Mouse (Mus musculus): ENCODE measurements at regions not wholly inside any gene's neighbourhood (a gene's known extent, or its start where the extent isn't known, plus 50 kb on each side); places are given as distances from the start of the nearest gene placed in this dataset.

DNA sequence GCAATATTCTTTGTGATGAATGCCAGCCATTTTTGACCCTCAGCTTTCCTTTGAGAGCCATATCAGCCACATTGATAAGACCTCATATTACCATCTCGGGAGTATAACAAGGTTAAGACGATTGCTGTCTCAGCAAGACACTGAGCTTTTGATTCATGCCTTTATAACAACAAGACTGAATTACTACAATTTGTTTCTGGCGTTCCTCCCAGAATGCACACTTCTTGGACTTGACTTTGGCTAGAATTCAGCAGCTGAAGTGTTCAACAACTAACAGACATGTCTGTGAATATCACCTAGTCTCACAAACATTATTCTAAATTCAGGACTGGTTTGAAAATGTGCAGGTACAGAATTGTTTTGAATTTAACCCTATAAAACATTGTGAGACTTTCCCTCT lies 324.5 kb downstream of the Dnajb9 start:
- Histone ChIP-seq H3K4me3 (ENCODE audit: low read depth, low read length) (no peak overlapping the region), H3K36me3 (ENCODE audit: control insufficient read depth, insufficient read depth, low read length) (no peaks in the 10 kb centered on the region), H3K27ac (ENCODE audit: low read depth, low read length) (no peak overlapping the region), H3K4me2 (ENCODE audit: low read length) (no peak overlapping the region), H3K9me3 (replicated peaks; ENCODE audit: control insufficient read depth, low read length) (no peaks in the 10 kb centered on the region), H3K27me3 (replicated peaks; ENCODE audit: control insufficient read depth, insufficient read depth, low read length) (no peaks in the 10 kb centered on the region), H3K4me1 (ENCODE audit: control insufficient read depth, insufficient read depth, low read length) (no peaks in the 10 kb centered on the region), H3K9ac (ENCODE audit: low read length) (no peak overlapping the region)
- ATAC-seq = no peak
- WGBS = 55% methylated on average over 3 of the region's 3 CpGs
- DNase-seq (ENCODE audit: low spot score) = peak; percentile 47

DNA sequence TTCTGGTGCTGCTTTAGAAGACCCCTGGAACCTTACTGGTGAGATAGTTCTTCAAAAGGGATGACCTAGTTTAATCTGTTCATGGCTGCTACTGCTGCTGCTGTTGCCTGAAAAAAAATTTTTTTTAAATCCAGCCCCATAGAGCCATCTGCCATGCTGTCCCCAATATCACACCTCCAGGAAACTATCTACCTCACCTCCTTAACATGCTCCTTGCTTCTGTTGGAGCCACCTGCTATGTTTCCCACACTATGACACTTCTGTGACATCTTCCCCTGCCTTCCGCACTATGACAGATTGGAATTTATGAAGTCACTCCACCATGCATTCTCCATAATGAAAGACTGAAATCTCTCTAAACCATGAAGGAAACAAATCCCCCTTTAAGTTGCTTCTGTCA lies 349.6 kb downstream of the Dnajb9 start:
- DNase-seq (ENCODE audit: low spot score) (no peak), ATAC-seq (no peak)
- Histone ChIP-seq H3K27me3 (replicated peaks; ENCODE audit: control insufficient read depth, insufficient read depth, low read length) (no peaks in the 10 kb centered on the region), H3K4me3 (ENCODE audit: low read depth, low read length) (no peak overlapping the region), H3K9ac (ENCODE audit: low read length) (no peak overlapping the region), H3K4me1 (ENCODE audit: control insufficient read depth, insufficient read depth, low read length) (no peaks in the 10 kb centered on the region), H3K36me3 (ENCODE audit: control insufficient read depth, insufficient read depth, low read length) (no peaks in the 10 kb centered on the region), H3K9me3 (replicated peaks; ENCODE audit: control insufficient read depth, low read length) (no peaks in the 10 kb centered on the region), H3K27ac (ENCODE audit: low read depth, low read length) (no peak overlapping the region), H3K4me2 (ENCODE audit: low read length) (no peak overlapping the region)
- WGBS = 83% methylated on average over 1 of the region's 1 CpGs

- DNase-seq (ENCODE audit: low spot score) (no peak), ATAC-seq (no peak)
- no peak overlapping the region for H3K9ac ChIP-seq (ENCODE audit: low read length)
- H3K4me2 ChIP-seq (ENCODE audit: low read length) = no peak overlapping the region
- H3K36me3 ChIP-seq (ENCODE audit: control insufficient read depth, insufficient read depth, low read length) = no peaks in the 10 kb centered on the region
- WGBS = 85% methylated on average over 4 of the region's 4 CpGs
- no peaks in the 10 kb centered on the region for H3K9me3 ChIP-seq (replicated peaks; ENCODE audit: control insufficient read depth, low read length)
- no peak overlapping the region for H3K27ac ChIP-seq (ENCODE audit: low read depth, low read length)
- no peaks in the 10 kb centered on the region for H3K27me3 ChIP-seq (replicated peaks; ENCODE audit: control insufficient read depth, insufficient read depth, low read length)
- H3K4me1 ChIP-seq (ENCODE audit: control insufficient read depth, insufficient read depth, low read length) = no peaks in the 10 kb centered on the region
- no peak overlapping the region for H3K4me3 ChIP-seq (ENCODE audit: low read depth, low read length)
These were observed 353.8 kb downstream of the Dnajb9 start for GRCm38 (mm10) chr12:43856370-43856769.

GRCm38 (mm10) chr12:43852246-43852645 lies 357.9 kb downstream of the Dnajb9 start:
- Histone ChIP-seq H3K4me3 (ENCODE audit: low read depth, low read length) (no peak overlapping the region), H3K9ac (ENCODE audit: low read length) (no peak overlapping the region), H3K9me3 (replicated peaks; ENCODE audit: control insufficient read depth, low read length) (no peaks in the 10 kb centered on the region), H3K27ac (ENCODE audit: low read depth, low read length) (no peak overlapping the region), H3K27me3 (replicated peaks; ENCODE audit: control insufficient read depth, insufficient read depth, low read length) (no peaks in the 10 kb centered on the region), H3K36me3 (ENCODE audit: control insufficient read depth, insufficient read depth, low read length) (no peaks in the 10 kb centered on the region), H3K4me2 (ENCODE audit: low read length) (no peak overlapping the region), H3K4me1 (ENCODE audit: control insufficient read depth, insufficient read depth, low read length) (no peaks in the 10 kb centered on the region)
- ATAC-seq (no peak), DNase-seq (ENCODE audit: low spot score) (no peak)

GRCm38 (mm10) chr12:43851264-43852009 lies 358.7 kb downstream of the Dnajb9 start:
- Histone ChIP-seq H3K27me3 (replicated peaks; ENCODE audit: control insufficient read depth, insufficient read depth, low read length) (no peaks in the 10 kb centered on the region), H3K4me2 (ENCODE audit: low read length) (no peak overlapping the region), H3K36me3 (ENCODE audit: control insufficient read depth, insufficient read depth, low read length) (no peaks in the 10 kb centered on the region), H3K4me1 (ENCODE audit: control insufficient read depth, insufficient read depth, low read length) (no peaks in the 10 kb centered on the region), H3K27ac (ENCODE audit: low read depth, low read length) (no peak overlapping the region), H3K4me3 (ENCODE audit: low read depth, low read length) (no peak overlapping the region), H3K9ac (ENCODE audit: low read length) (no peak overlapping the region), H3K9me3 (replicated peaks; ENCODE audit: control insufficient read depth, low read length) (no peaks in the 10 kb centered on the region)
- WGBS = 71% methylated on average over 4 of the region's 4 CpGs
- no peak for DNase-seq (ENCODE audit: low spot score)
- ATAC-seq = no peak

GRCm38 (mm10) chr12:43843907-43844537 lies 366.1 kb downstream of the Dnajb9 start:
- ATAC-seq = peak; percentile 54; the same call in 1 of the 2 replicates
- peak; percentile 10 for DNase-seq (ENCODE audit: low spot score)
- H3K4me3 ChIP-seq (ENCODE audit: low read depth, low read length) = no peak overlapping the region
- H3K27ac ChIP-seq (ENCODE audit: low read depth, low read length) = no peak overlapping the region
- H3K4me1 ChIP-seq (ENCODE audit: control insufficient read depth, insufficient read depth, low read length) = no peaks in the 10 kb centered on the region
- no peaks in the 10 kb centered on the region for H3K27me3 ChIP-seq (replicated peaks; ENCODE audit: control insufficient read depth, insufficient read depth, low read length)
- no peaks in the 10 kb centered on the region for H3K9me3 ChIP-seq (replicated peaks; ENCODE audit: control insufficient read depth, low read length)
- H3K9ac ChIP-seq (ENCODE audit: low read length) = no peak overlapping the region
- no peak overlapping the region for H3K4me2 ChIP-seq (ENCODE audit: low read length)
- no peaks in the 10 kb centered on the region for H3K36me3 ChIP-seq (ENCODE audit: control insufficient read depth, insufficient read depth, low read length)
- 14% methylated on average over 5 of the region's 5 CpGs for WGBS

GRCm38 (mm10) chr12:43831976-43832375 lies 378.1 kb downstream of the Dnajb9 start:
- no peak for ATAC-seq
- no peak overlapping the region for H3K9ac ChIP-seq (ENCODE audit: low read length)
- no peak for DNase-seq (ENCODE audit: low spot score)
- no peaks in the 10 kb centered on the region for H3K27me3 ChIP-seq (replicated peaks; ENCODE audit: control insufficient read depth, insufficient read depth, low read length)
- H3K4me1 ChIP-seq (ENCODE audit: control insufficient read depth, insufficient read depth, low read length) = no peaks in the 10 kb centered on the region
- no peak overlapping the region for H3K27ac ChIP-seq (ENCODE audit: low read depth, low read length)
- H3K4me3 ChIP-seq (ENCODE audit: low read depth, low read length) = no peak overlapping the region
- H3K4me2 ChIP-seq (ENCODE audit: low read length) = no peak overlapping the region
- no peaks in the 10 kb centered on the region for H3K36me3 ChIP-seq (ENCODE audit: control insufficient read depth, insufficient read depth, low read length)
- no peaks in the 10 kb centered on the region for H3K9me3 ChIP-seq (replicated peaks; ENCODE audit: control insufficient read depth, low read length)
- 51% methylated on average over 1 of the region's 1 CpGs for WGBS

- H3K4me3 ChIP-seq (ENCODE audit: low read depth, low read length) = no peak overlapping the region
- DNase-seq (ENCODE audit: low spot score) (no peak), ATAC-seq (no peak)
- H3K36me3 ChIP-seq (ENCODE audit: control insufficient read depth, insufficient read depth, low read length) = no peaks in the 10 kb centered on the region
- no peak overlapping the region for H3K4me2 ChIP-seq (ENCODE audit: low read length)
- H3K27ac ChIP-seq (ENCODE audit: low read depth, low read length) = no peak overlapping the region
- no peaks in the 10 kb centered on the region for H3K9me3 ChIP-seq (replicated peaks; ENCODE audit: control insufficient read depth, low read length)
- H3K9ac ChIP-seq (ENCODE audit: low read length) = no peak overlapping the region
- H3K27me3 ChIP-seq (replicated peaks; ENCODE audit: control insufficient read depth, insufficient read depth, low read length) = no peaks in the 10 kb centered on the region
- H3K4me1 ChIP-seq (ENCODE audit: control insufficient read depth, insufficient read depth, low read length) = no peaks in the 10 kb centered on the region
These were observed 381.5 kb downstream of the Dnajb9 start for GRCm38 (mm10) chr12:43828641-43829040.

DNA sequence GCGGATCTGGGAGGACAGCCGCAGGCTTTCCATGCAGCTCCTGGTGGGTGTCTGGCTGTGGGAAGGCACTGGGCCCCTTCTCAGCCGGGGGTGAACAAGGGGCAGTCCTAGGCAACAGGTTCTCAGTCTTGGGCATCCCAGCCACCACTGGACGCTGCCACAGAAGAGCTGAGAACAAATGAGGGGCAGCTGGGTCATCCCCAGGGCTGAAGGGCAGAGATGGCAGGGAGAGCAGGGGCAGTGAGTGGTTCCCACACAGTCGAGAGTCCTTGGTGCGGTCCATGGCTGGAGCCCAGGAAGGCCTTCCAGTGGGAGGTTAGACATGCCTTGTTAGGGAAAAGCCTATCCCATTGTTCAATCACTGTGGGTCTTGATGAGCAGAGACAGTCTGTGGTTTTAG lies 382.2 kb downstream of the Dnajb9 start:
- ATAC-seq (no peak), DNase-seq (ENCODE audit: low spot score) (no peak)
- no peak overlapping the region for H3K9ac ChIP-seq (ENCODE audit: low read length)
- H3K9me3 ChIP-seq (replicated peaks; ENCODE audit: control insufficient read depth, low read length) = no peaks in the 10 kb centered on the region
- no peak overlapping the region for H3K4me3 ChIP-seq (ENCODE audit: low read depth, low read length)
- H3K27me3 ChIP-seq (replicated peaks; ENCODE audit: control insufficient read depth, insufficient read depth, low read length) = no peaks in the 10 kb centered on the region
- WGBS = 76% methylated on average over 6 of the region's 6 CpGs
- no peak overlapping the region for H3K27ac ChIP-seq (ENCODE audit: low read depth, low read length)
- no peak overlapping the region for H3K4me2 ChIP-seq (ENCODE audit: low read length)
- H3K4me1 ChIP-seq (ENCODE audit: control insufficient read depth, insufficient read depth, low read length) = no peaks in the 10 kb centered on the region
- no peaks in the 10 kb centered on the region for H3K36me3 ChIP-seq (ENCODE audit: control insufficient read depth, insufficient read depth, low read length)
